Mouse (Mus musculus) kidney, embryonic 15.5 days (tissue): ENCODE measurements around the gene Ttbk2. TPM values are rescaled to one million over a fixed set of nuclear protein-coding genes. Genes with fewer than 3 reads are reported as not detected.

Experiments used
- ATAC-seq: fragments of 200-750 bp; cut with Nextera tagmentation; replicated peaks from 2 replicates; pipeline ENCODE4 v1.8.0; 2017; ENCODE audit warnings: moderate TSS enrichment; ENCODE audit not compliant: low FRiP score
- H3K27ac ChIP-seq: fragments of 300-500 bp; sonication (generic); 2 replicates; pipeline ENCODE4 v1.5.1; 2015; ENCODE audit warnings: mild to moderate bottlenecking, inconsistent platforms
- H3K27me3 ChIP-seq: fragments of 300-500 bp; sonication (generic); 2 replicates; pipeline ENCODE4 v1.6.1; 2015; ENCODE audit warnings: inconsistent platforms
- H3K36me3 ChIP-seq: fragments of 300-500 bp; sonication (generic); 2 replicates; pipeline ENCODE4 v1.6.1; 2015; ENCODE audit warnings: inconsistent platforms
- H3K4me1 ChIP-seq: fragments of 300-500 bp; sonication (generic); 2 replicates; pipeline ENCODE4 v1.6.1; 2015; ENCODE audit warnings: inconsistent platforms
- H3K4me2 ChIP-seq: fragments of 300-500 bp; sonication (generic); 2 replicates; pipeline ENCODE4 v1.6.1; 2015; ENCODE audit warnings: moderate library complexity, mild to moderate bottlenecking, inconsistent platforms
- H3K4me3 ChIP-seq: fragments of 300-500 bp; sonication (generic); replicated peaks from 2 replicates; pipeline ENCODE4 v1.5.1; 2015; ENCODE audit warnings: mild to moderate bottlenecking, inconsistent platforms
- H3K9ac ChIP-seq: fragments of 300-500 bp; sonication (generic); 2 replicates; pipeline ENCODE4 v1.6.1; 2015; ENCODE audit warnings: mild to moderate bottlenecking, inconsistent platforms
- H3K9me3 ChIP-seq: fragments of 300-500 bp; sonication (generic); replicated peaks from 2 replicates; pipeline ENCODE4 v1.6.1; 2016; ENCODE audit warnings: inconsistent platforms
- WGBS: fragments of 180-500 bp; shearing (Covaris S2); methylation state at CpG from one replicate; pipeline ENCODE4 v1.1.7; 2015; ENCODE audit warnings: mixed read lengths; 5-methylcytosine and 5-hydroxymethylcytosine counted together
- polyA plus RNA-seq: library from polyadenylated mRNA; unstranded; fragments of >200 nt; fragmentation: Nextera tagmentation; extraction: Ambion mirVana; gene quantifications from 2 replicates; pipeline ENCODE4 v1.2.1, GENCODE M21; 2015

The Ttbk2 gene
- 3.2 and 3.6 TPM in 2 replicates for polyA plus RNA-seq

GRCm38 (mm10) chr2:120850424-120851082 lies at the start of gene Ttbk2:
Gene Ttbk2 (minus strand): TSS chr2:120850604.
- peak; percentile 100 for ATAC-seq
- H3K27ac ChIP-seq = peak within 1 kb of the TSS; percentile 60
- under 1% methylated on average over 39 of the region's 39 CpGs for WGBS

DNA sequence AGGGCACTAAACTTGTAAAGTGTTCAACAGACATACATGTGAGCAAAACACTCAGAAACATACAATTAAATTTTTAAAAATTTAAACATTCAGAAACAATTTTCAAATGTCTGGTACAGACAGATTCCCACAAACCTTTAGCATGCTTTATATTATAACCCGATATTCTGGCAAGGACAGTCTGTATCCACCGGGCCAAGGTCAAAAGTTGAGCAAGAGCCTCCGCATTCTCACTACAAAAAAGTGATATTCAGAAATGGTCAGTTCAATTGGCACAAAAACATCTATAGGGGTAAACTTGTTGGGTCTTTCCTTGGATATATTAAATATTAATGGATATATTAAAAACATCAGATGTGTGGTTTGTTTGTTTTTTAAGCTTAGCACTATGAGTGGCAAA lies 46.0 kb upstream of the Ttbk2 start:
- WGBS = 93% methylated on average over 3 of the region's 3 CpGs
- ATAC-seq = no peak
- no peaks in the 10 kb centered on the region for H3K9me3 ChIP-seq
- no peaks in the 10 kb centered on the region for H3K4me1 ChIP-seq
- no peak overlapping the region for H3K27ac ChIP-seq
- H3K4me2 ChIP-seq = no peak overlapping the region
- no peak overlapping the region for H3K9ac ChIP-seq
- H3K4me3 ChIP-seq = no peak overlapping the region
- H3K36me3 ChIP-seq = peaks cover 94% of the 10 kb centered on the region
- no peaks in the 10 kb centered on the region for H3K27me3 ChIP-seq

More at GRCm38 (mm10) chr2:120850424-120851082, at the start of gene Ttbk2:
- Histone ChIP-seq H3K36me3 (no peaks in the 10 kb centered on the region), H3K4me3 (peak within 1 kb of the TSS; percentile 87), H3K9ac (peak within 1 kb of the TSS; percentile 74), H3K4me2 (peak within 1 kb of the TSS; percentile 79), H3K27me3 (no peaks in the 10 kb centered on the region), H3K4me1 (peaks cover 8% of the 10 kb centered on the region), H3K9me3 (no peaks in the 10 kb centered on the region)

GRCm38 (mm10) chr2:120887601-120888000 lies 37.2 kb upstream of the Ttbk2 start:
- peaks cover 80% of the 10 kb centered on the region for H3K36me3 ChIP-seq
- no peak for ATAC-seq

DNA sequence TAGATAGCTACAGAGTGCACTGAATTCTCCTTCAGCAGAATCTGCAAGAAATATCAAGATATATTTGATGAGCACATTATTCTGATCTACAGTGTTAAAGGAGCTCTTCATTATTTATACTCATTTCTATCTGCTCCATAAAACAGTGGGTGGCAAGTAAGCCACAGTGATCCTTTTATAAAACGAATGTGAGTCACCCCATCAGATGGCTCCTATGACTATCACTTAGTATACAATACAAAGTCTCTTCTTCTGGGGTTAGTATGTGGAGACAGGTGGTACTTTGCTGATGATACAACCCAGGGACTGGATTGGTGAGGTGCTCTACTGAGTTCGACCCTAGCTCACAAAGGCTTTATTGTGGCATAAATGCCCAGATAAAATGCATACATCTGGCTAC lies 22.8 kb upstream of the Ttbk2 start:
- WGBS = 93% methylated on average over 2 of the region's 2 CpGs
- H3K4me3 ChIP-seq = no peak overlapping the region
- H3K27ac ChIP-seq = no peak overlapping the region
- H3K27me3 ChIP-seq = no peaks in the 10 kb centered on the region
- no peaks in the 10 kb centered on the region for H3K4me1 ChIP-seq
- H3K4me2 ChIP-seq = no peak overlapping the region
- H3K9me3 ChIP-seq = no peaks in the 10 kb centered on the region
- ATAC-seq = no peak
- H3K36me3 ChIP-seq = peaks cover 78% of the 10 kb centered on the region
- no peak overlapping the region for H3K9ac ChIP-seq

More at GRCm38 (mm10) chr2:120887601-120888000, 37.2 kb upstream of the Ttbk2 start:
- H3K9me3 ChIP-seq = no peaks in the 10 kb centered on the region
- H3K27ac ChIP-seq = no peak overlapping the region
- no peaks in the 10 kb centered on the region for H3K4me1 ChIP-seq
- H3K27me3 ChIP-seq = no peaks in the 10 kb centered on the region
- no peak overlapping the region for H3K9ac ChIP-seq
- no peak overlapping the region for H3K4me3 ChIP-seq
- H3K4me2 ChIP-seq = no peak overlapping the region
- WGBS = 93% methylated on average over 5 of the region's 5 CpGs

GRCm38 (mm10) chr2:120871447-120872336 lies 21.3 kb upstream of the Ttbk2 start:
- Histone ChIP-seq H3K27me3 (no peaks in the 10 kb centered on the region), H3K9me3 (no peaks in the 10 kb centered on the region), H3K27ac (no peak overlapping the region), H3K9ac (no peak overlapping the region), H3K4me3 (no peak overlapping the region), H3K4me1 (no peaks in the 10 kb centered on the region), H3K4me2 (no peak overlapping the region), H3K36me3 (peaks cover 76% of the 10 kb centered on the region)
- no peak for ATAC-seq
- WGBS = 80% methylated on average over 9 of the region's 9 CpGs

DNA sequence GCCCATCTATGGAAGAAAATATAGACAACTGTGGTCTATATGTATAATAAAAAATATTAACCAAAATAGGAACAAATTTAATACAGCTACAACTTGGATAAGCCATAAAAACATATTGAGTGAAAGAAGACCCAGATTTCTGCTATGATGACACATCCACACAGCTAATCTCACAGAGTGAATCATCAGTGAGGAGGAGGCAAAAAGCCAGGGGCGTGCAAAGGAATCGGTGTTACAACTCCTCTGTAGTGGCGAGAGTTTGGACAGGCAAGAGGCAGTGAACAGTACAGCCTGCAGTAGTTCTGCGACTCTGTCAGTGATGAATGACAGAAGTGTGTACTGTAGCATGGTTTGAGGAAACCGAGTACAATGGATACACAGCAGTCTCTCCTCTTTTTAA lies 16.9 kb upstream of the Ttbk2 start:
- H3K4me3 ChIP-seq = no peak overlapping the region
- WGBS = 95% methylated on average over 5 of the region's 5 CpGs
- H3K27me3 ChIP-seq = no peaks in the 10 kb centered on the region
- peaks cover 87% of the 10 kb centered on the region for H3K36me3 ChIP-seq
- no peaks in the 10 kb centered on the region for H3K9me3 ChIP-seq
- H3K9ac ChIP-seq = no peak overlapping the region
- no peaks in the 10 kb centered on the region for H3K4me1 ChIP-seq
- no peak for ATAC-seq
- H3K27ac ChIP-seq = no peak overlapping the region
- no peak overlapping the region for H3K4me2 ChIP-seq

DNA sequence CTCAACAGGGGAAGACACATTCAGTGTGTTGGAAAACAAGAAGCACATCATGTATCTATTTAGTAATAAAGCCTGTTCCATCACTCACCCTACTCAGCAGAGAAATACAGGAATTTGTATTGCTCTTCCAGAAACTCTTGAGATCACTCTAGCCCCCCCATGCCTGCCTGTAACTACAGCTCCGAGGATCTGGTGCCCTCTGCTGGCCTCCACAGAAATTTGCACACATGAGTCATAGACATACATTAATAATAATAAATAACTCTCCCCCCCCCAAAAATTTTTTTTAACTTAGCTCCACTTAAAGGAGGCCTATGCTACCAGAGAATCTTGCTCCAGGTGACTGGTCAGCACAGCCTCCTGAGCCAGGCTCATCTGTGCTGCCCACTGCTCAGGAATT lies 16.2 kb upstream of the Ttbk2 start:
- H3K4me3 ChIP-seq = no peak overlapping the region

DNA sequence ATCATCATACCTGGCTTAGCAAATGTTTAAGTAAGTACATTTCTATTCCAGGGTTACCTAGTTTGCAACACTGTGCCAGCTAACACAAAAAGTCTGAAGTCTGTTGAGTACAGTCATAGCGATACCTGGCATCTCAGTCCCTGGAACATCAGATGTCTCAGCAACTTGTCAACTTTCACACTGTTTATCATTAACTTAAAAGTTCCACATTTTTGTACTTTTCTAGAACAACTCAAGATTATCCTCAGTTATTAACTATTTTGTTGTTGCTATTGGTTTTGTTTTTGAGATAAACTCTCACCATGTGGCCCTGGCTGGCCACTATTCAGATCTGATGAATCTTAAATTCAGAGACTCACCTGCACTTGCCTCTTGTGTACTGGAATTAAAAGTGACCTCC lies 13.0 kb upstream of the Ttbk2 start:
- Histone ChIP-seq H3K9ac (no peak overlapping the region), H3K4me1 (no peaks in the 10 kb centered on the region), H3K9me3 (no peaks in the 10 kb centered on the region), H3K4me3 (no peak overlapping the region), H3K4me2 (no peak overlapping the region), H3K36me3 (peaks cover 73% of the 10 kb centered on the region), H3K27me3 (no peaks in the 10 kb centered on the region), H3K27ac (no peak overlapping the region)
- 98% methylated on average over 1 of the region's 1 CpGs for WGBS
- no peak for ATAC-seq

More for the DNA sequence above, 16.2 kb upstream of the Ttbk2 start:
- no peaks in the 10 kb centered on the region for H3K27me3 ChIP-seq
- H3K36me3 ChIP-seq = peaks cover 87% of the 10 kb centered on the region
- 13% methylated on average over 1 of the region's 1 CpGs for WGBS
- H3K4me1 ChIP-seq = no peaks in the 10 kb centered on the region
- no peaks in the 10 kb centered on the region for H3K9me3 ChIP-seq
- no peak overlapping the region for H3K9ac ChIP-seq
- no peak overlapping the region for H3K4me2 ChIP-seq
- H3K27ac ChIP-seq = no peak overlapping the region
- no peak for ATAC-seq

DNA sequence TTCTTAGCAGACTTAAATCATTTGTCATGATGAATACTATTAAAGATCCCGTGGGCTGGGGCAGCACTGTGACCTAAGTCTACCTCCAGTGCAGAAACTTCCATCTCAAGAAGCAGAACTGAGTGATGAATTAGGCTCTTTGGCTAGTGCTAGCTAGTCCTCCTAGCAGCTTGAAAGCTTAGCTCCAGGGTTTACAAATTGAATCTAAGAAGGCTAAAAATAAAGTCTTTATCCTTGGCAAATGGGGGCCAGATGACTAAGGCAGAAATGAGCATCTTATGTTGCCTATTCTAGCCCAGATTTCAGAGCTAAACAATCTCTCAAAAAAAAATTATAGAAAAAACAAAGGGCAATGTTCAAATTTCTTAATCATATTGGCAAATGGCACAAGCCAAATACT lies 10.3 kb upstream of the Ttbk2 start:
- WGBS = 54% methylated on average over 1 of the region's 1 CpGs

DNA sequence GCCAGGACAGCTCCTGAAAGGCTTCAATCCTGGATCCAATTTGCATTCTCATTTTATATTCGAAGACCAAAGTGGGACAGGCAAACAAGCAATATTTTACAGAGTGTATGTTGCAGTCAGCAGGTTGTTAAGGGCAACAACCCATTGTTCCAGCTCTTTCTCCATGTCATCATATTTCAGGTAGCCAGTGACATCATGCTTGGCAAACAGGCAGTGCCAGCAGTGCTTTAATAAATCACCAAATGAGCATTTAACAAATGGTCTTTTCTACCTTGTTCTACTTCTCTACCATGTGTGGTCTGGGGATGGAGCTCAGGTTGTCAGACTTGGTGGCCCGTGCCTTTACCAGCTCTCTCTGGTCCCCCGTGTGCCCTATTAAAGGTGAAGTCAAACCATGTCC lies 7.7 kb upstream of the Ttbk2 start:
- WGBS = 87% methylated on average over 3 of the region's 3 CpGs
- Histone ChIP-seq H3K4me1 (no peaks in the 10 kb centered on the region), H3K4me3 (no peak overlapping the region), H3K36me3 (peaks cover 30% of the 10 kb centered on the region), H3K9me3 (no peaks in the 10 kb centered on the region), H3K4me2 (no peak overlapping the region), H3K9ac (no peak overlapping the region), H3K27ac (no peak overlapping the region), H3K27me3 (no peaks in the 10 kb centered on the region)
- ATAC-seq = no peak

More for the DNA sequence above, 10.3 kb upstream of the Ttbk2 start:
- no peak overlapping the region for H3K4me3 ChIP-seq
- no peak overlapping the region for H3K27ac ChIP-seq
- H3K27me3 ChIP-seq = no peaks in the 10 kb centered on the region
- H3K36me3 ChIP-seq = peaks cover 54% of the 10 kb centered on the region
- no peak overlapping the region for H3K9ac ChIP-seq
- no peak overlapping the region for H3K4me2 ChIP-seq
- H3K9me3 ChIP-seq = no peaks in the 10 kb centered on the region
- no peak for ATAC-seq
- no peaks in the 10 kb centered on the region for H3K4me1 ChIP-seq

- H3K4me2 ChIP-seq = no peak overlapping the region
- H3K36me3 ChIP-seq = no peaks in the 10 kb centered on the region
- ATAC-seq = no peak
- no peaks in the 10 kb centered on the region for H3K27me3 ChIP-seq
- H3K4me1 ChIP-seq = peaks cover 8% of the 10 kb centered on the region
- 74% methylated on average over 3 of the region's 3 CpGs for WGBS
- H3K9ac ChIP-seq = no peak overlapping the region
- no peaks in the 10 kb centered on the region for H3K9me3 ChIP-seq
- no peak overlapping the region for H3K27ac ChIP-seq
- H3K4me3 ChIP-seq = no peak overlapping the region
Observed at GRCm38 (mm10) chr2:120853151-120853550, 2.7 kb upstream of the Ttbk2 start.

DNA sequence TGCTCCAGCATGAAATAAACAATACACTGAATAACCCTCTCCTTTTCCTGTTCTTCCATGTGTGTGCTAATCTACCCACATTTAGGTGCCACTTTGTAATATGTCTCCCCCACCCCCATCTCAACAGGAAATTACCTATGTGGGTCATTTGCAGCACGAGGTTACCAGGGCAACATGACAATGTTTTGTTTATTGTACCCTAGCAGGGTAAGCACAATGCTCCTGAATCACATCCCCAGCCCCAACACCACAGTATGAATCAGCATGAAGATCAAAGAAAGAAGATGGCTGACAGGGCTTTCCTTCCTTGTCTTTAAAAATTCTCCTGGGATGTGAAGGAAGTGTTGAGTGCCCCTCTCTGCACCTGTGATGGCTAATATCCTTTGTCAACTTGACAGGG lies 2.2 kb upstream of the Ttbk2 start:
- Histone ChIP-seq H3K27ac (no peak overlapping the region), H3K4me1 (peaks cover 8% of the 10 kb centered on the region), H3K4me3 (no peak overlapping the region), H3K27me3 (no peaks in the 10 kb centered on the region), H3K9ac (no peak overlapping the region), H3K9me3 (no peaks in the 10 kb centered on the region), H3K36me3 (no peaks in the 10 kb centered on the region), H3K4me2 (no peak overlapping the region)
- no peak for ATAC-seq
- 8% methylated on average over 1 of the region's 1 CpGs for WGBS
